Mouse (Mus musculus): ENCODE data around the gene Hip1r.

- TF ChIP-seq POLR2A (IDR thresholded peaks at IDR 0.05; ENCODE audit: insufficient read length, low read depth) (no peak), SRF (IDR thresholded peaks at IDR 0.05; ENCODE audit: control insufficient read depth, insufficient read length, low read depth) (no peak)
These were observed 29.4 kb downstream of the Hip1r start for GRCm38 (mm10) chr5:124002876-124003275.

All from myocyte (in vitro differentiated cells).